Mouse (Mus musculus): ENCODE measurements at regions not wholly inside any gene's neighbourhood (a gene's known extent, or its start where the extent isn't known, plus 50 kb on each side); places are given as distances from the start of the nearest gene placed in this dataset.

DNA sequence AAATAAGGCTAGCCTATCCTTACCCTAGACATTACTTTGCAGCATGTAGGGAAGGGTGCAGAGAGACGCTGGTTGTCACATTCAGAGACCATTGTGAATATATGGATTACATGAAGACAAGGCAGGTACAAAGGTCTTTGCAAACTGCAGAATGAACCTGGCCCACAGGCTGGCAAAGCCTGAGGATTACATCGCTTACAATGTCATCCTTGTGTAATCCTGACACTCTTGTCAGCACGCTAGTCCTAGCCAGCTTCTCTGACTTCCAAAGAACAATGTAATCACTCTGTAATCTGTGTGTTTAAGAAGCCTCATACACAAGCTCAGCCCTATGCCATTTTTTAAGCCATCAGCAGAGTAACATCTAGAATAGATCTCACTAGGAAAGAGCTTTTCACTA lies 69.6 kb upstream of the Foxq1 start:
- TF ChIP-seq CTCF (IDR thresholded peaks at IDR 0.05; ENCODE audit: low read depth, low read length) (no peak), TAL1 (conservative IDR thresholded peaks at IDR 0.05; ENCODE audit: low read depth, low read length) (no peak), GATA2 (IDR thresholded peaks at IDR 0.05; ENCODE audit: borderline replicate concordance, low read depth, low read length) (no peak), GATA1 (IDR thresholded peaks at IDR 0.05; ENCODE audit: borderline replicate concordance, low read length) (no peak)
